Mouse (Mus musculus) midbrain, embryonic 12.5 days (tissue): Measurements from ENCODE around the gene Rtcb. TPM values are rescaled to one million over a fixed set of nuclear protein-coding genes. Genes with fewer than 3 reads are reported as not detected.

Source experiments
- ATAC-seq: fragments of 200-750 bp; cut with Nextera tagmentation; 2 replicates; pipeline ENCODE4 v1.8.0; 2017; ENCODE audit warnings: low read depth, moderate TSS enrichment, moderate library complexity; ENCODE audit not compliant: low FRiP score
- H3K27ac ChIP-seq: fragments of 300-500 bp; sonication (generic); replicated peaks from 2 replicates; pipeline ENCODE4 v1.5.1; 2016; ENCODE audit warnings: mild to moderate bottlenecking
- H3K27me3 ChIP-seq: fragments of 300-500 bp; sonication (generic); 2 replicates; pipeline ENCODE4 v1.6.1; 2016; ENCODE audit warnings: mild to moderate bottlenecking
- H3K36me3 ChIP-seq: fragments of 300-500 bp; sonication (generic); 2 replicates; pipeline ENCODE4 v1.6.1; 2016
- H3K4me1 ChIP-seq: fragments of 300-500 bp; sonication (generic); 2 replicates; pipeline ENCODE4 v1.6.1; 2016
- H3K4me2 ChIP-seq: fragments of 300-500 bp; sonication (generic); replicated peaks from 2 replicates; pipeline ENCODE4 v1.6.1; 2016; ENCODE audit warnings: mild to moderate bottlenecking, moderate library complexity
- H3K4me3 ChIP-seq: fragments of 300-500 bp; sonication (generic); 2 replicates; pipeline ENCODE4 v1.5.1; 2016; ENCODE audit warnings: mild to moderate bottlenecking
- H3K9ac ChIP-seq: fragments of 300-500 bp; sonication (generic); replicated peaks from 2 replicates; pipeline ENCODE4 v1.6.1; 2016; ENCODE audit warnings: mild to moderate bottlenecking, moderate library complexity
- H3K9me3 ChIP-seq: fragments of 300-500 bp; sonication (generic); 2 replicates; pipeline ENCODE4 v1.6.1; 2016; ENCODE audit warnings: mild to moderate bottlenecking
- WGBS: fragments of 180-500 bp; shearing (Covaris S2); methylation state at CpG from one replicate; pipeline ENCODE4 v1.1.7; 2016; 5-methylcytosine and 5-hydroxymethylcytosine counted together
- polyA plus RNA-seq: library from polyadenylated mRNA; unstranded; fragments of >200 nt; fragmentation: Nextera tagmentation; extraction: Ambion mirVana; gene quantifications from 2 replicates; pipeline ENCODE4 v1.2.1, GENCODE M21; 2016

Rtcb gene
- 187 and 190 TPM in 2 replicates for polyA plus RNA-seq

- Histone ChIP-seq H3K4me3 (peak within 1 kb of the TSS; percentile 87), H3K36me3 (peaks cover 24% of the 10 kb centered on the region), H3K9ac (peak within 1 kb of the TSS; percentile 93), H3K4me1 (peaks cover 8% of the 10 kb centered on the region), H3K4me2 (peak within 1 kb of the TSS; percentile 80), H3K27me3 (no peaks in the 10 kb centered on the region; the same call in 1 of the 2 replicates), H3K27ac (peak within 1 kb of the TSS; percentile 65), H3K9me3 (no peaks in the 10 kb centered on the region)
- under 1% methylated on average over 38 of the region's 38 CpGs for WGBS
- peak; percentile 93 for ATAC-seq
Measured at GRCm38 (mm10) chr10:85957464-85957950, at the start of gene Rtcb. TSS of gene Rtcb (minus strand) at chr10:85957823.

- H3K27ac ChIP-seq: no peak overlapping the region
- no peak for ATAC-seq
- H3K4me3 ChIP-seq: no peak overlapping the region
- 72% methylated on average over 5 of the region's 5 CpGs for WGBS
- H3K9ac ChIP-seq: no peak overlapping the region
- H3K4me1 ChIP-seq: no peaks in the 10 kb centered on the region
- no peaks in the 10 kb centered on the region for H3K27me3 ChIP-seq
- H3K36me3 ChIP-seq: no peaks in the 10 kb centered on the region
- H3K9me3 ChIP-seq: no peaks in the 10 kb centered on the region
- H3K4me2 ChIP-seq: no peak overlapping the region
Measured at GRCm38 (mm10) chr10:86006455-86006854, 48.8 kb upstream of the Rtcb start.

DNA sequence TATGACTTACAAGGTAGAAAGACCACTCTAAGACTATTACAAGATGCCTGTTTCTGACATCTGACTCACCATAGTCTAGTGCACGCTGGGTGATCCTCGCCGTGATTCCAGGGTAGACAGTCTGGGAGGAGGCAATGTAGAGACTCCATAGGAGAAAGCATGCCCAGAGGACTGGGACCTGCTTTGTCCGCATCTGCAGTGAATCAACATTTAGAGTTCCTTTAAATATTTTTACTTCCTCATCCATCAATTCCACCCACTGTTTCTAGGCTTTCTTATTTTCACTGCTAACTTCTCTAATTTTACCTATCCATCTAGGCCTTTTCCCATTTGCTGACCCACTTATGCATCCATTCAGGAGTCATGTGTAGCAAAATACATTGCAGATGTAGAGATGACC is 42.8 kb upstream of the Rtcb start:
- ATAC-seq: no peak
- Histone ChIP-seq H3K9me3 (peaks cover 4% of the 10 kb centered on the region), H3K4me3 (no peak overlapping the region), H3K27me3 (no peaks in the 10 kb centered on the region), H3K4me2 (no peak overlapping the region), H3K36me3 (no peaks in the 10 kb centered on the region), H3K27ac (no peak overlapping the region), H3K9ac (no peak overlapping the region), H3K4me1 (no peaks in the 10 kb centered on the region)
- 91% methylated on average over 4 of the region's 4 CpGs for WGBS

GRCm38 (mm10) chr10:85994543-85995104 is 37.0 kb upstream of the Rtcb start:
- peaks cover 4% of the 10 kb centered on the region for H3K9me3 ChIP-seq
- no peaks in the 10 kb centered on the region for H3K36me3 ChIP-seq
- 83% methylated on average over 5 of the region's 5 CpGs for whole genome bisulfite sequencing
- H3K4me2 ChIP-seq: no peak overlapping the region
- H3K27ac ChIP-seq: no peak overlapping the region
- no peak overlapping the region for H3K9ac ChIP-seq
- H3K4me1 ChIP-seq: no peaks in the 10 kb centered on the region
- H3K4me3 ChIP-seq: no peak overlapping the region
- no peak for ATAC-seq
- H3K27me3 ChIP-seq: no peaks in the 10 kb centered on the region

DNA sequence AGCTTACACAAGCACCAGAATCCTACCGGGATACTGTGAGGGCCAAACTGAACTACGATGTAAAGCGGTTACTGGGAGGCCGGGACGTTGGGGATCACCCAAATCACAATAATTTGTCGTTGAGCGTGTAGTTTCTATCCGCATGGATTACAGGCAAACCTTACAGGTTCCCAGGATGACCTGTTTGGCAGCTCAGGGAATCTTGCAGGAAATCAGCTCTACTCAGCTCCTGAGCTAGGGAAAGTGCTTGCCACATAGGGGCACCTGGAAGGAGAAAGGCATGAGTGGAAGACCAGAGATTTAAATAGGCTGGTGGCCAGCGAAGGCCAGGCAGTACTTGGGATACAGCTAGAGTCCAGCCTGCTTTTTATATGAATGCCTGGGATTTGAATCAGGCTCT is 36.2 kb upstream of the Rtcb start:
- ATAC-seq: no peak
- Histone ChIP-seq H3K4me3 (no peak overlapping the region), H3K27me3 (no peaks in the 10 kb centered on the region), H3K27ac (no peak overlapping the region), H3K9ac (no peak overlapping the region), H3K4me2 (no peak overlapping the region), H3K36me3 (no peaks in the 10 kb centered on the region), H3K4me1 (no peaks in the 10 kb centered on the region), H3K9me3 (peaks cover 4% of the 10 kb centered on the region)
- 88% methylated on average over 9 of the region's 9 CpGs for WGBS

DNA sequence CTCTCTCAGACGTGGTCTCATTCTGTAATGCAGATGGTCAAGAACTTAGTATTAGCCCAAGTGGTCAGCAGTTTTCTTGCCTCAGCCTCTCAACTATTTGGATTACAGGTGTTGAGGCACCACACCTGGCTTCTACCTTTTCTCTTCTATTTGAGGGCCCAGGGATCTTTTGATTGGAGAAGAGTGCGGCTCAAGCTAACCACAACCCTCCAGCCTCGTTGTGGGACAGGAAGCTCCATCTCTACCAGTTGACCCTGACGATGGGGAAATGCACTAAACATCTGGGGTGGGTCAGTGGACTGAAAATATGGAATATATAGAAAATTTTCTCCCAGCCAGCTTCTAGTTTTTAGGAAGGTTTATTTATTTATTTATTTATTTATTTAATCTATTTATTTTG is 34.8 kb upstream of the Rtcb start:
- no peak for ATAC-seq
- Histone ChIP-seq H3K4me2 (no peak overlapping the region), H3K27me3 (no peaks in the 10 kb centered on the region), H3K4me3 (no peak overlapping the region), H3K9ac (no peak overlapping the region), H3K9me3 (no peaks in the 10 kb centered on the region), H3K27ac (no peak overlapping the region), H3K4me1 (no peaks in the 10 kb centered on the region), H3K36me3 (no peaks in the 10 kb centered on the region)
- WGBS: 87% methylated on average over 4 of the region's 4 CpGs

- H3K27ac ChIP-seq: no peak overlapping the region
- H3K27me3 ChIP-seq: 0 out of 2 replicates have a peak, but pooled peaks cover 2% of the 10 kb centered on the region
- H3K36me3 ChIP-seq: no peaks in the 10 kb centered on the region
- no peaks in the 10 kb centered on the region for H3K4me1 ChIP-seq
- H3K4me3 ChIP-seq: no peak overlapping the region
- no peak overlapping the region for H3K9ac ChIP-seq
- ATAC-seq: no peak
- WGBS: 80% methylated on average over 6 of the region's 6 CpGs
- no peaks in the 10 kb centered on the region for H3K9me3 ChIP-seq
- H3K4me2 ChIP-seq: no peak overlapping the region
Measured at GRCm38 (mm10) chr10:85989412-85990115, 31.9 kb upstream of the Rtcb start.

GRCm38 (mm10) chr10:85972915-85973314 is 15.3 kb upstream of the Rtcb start:
- Histone ChIP-seq H3K4me3 (no peak overlapping the region), H3K4me1 (no peaks in the 10 kb centered on the region), H3K9ac (no peak overlapping the region), H3K36me3 (no peaks in the 10 kb centered on the region), H3K4me2 (no peak overlapping the region), H3K27me3 (no peaks in the 10 kb centered on the region), H3K9me3 (no peaks in the 10 kb centered on the region), H3K27ac (no peak overlapping the region)
- 82% methylated on average over 4 of the region's 4 CpGs for WGBS
- no peak for ATAC-seq

DNA sequence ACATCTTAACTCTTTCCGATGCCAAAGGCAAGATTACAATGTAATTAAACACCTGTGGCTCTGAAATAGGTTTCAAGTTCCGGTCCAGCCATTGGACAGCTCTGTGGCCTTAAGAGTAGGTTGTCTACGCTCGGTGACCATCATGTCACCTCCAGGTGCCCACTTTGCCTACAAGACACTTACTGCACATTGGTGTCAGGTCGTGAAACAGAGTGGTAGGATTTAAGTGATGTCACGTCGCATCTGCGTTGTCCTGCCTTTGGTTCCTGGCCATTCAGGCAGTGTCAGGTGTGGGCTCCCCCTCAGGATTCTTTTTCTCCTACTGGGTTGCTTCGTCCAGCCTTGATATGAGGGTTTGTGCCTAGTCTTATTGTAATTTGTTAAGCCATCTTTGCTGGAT is 14.2 kb upstream of the Rtcb start:
- H3K4me2 ChIP-seq: no peak overlapping the region
- no peak overlapping the region for H3K27ac ChIP-seq
- no peaks in the 10 kb centered on the region for H3K36me3 ChIP-seq
- no peaks in the 10 kb centered on the region for H3K27me3 ChIP-seq
- no peak for ATAC-seq
- H3K4me1 ChIP-seq: no peaks in the 10 kb centered on the region
- H3K9me3 ChIP-seq: no peaks in the 10 kb centered on the region
- 89% methylated on average over 9 of the region's 9 CpGs for WGBS
- H3K9ac ChIP-seq: no peak overlapping the region
- H3K4me3 ChIP-seq: no peak overlapping the region

DNA sequence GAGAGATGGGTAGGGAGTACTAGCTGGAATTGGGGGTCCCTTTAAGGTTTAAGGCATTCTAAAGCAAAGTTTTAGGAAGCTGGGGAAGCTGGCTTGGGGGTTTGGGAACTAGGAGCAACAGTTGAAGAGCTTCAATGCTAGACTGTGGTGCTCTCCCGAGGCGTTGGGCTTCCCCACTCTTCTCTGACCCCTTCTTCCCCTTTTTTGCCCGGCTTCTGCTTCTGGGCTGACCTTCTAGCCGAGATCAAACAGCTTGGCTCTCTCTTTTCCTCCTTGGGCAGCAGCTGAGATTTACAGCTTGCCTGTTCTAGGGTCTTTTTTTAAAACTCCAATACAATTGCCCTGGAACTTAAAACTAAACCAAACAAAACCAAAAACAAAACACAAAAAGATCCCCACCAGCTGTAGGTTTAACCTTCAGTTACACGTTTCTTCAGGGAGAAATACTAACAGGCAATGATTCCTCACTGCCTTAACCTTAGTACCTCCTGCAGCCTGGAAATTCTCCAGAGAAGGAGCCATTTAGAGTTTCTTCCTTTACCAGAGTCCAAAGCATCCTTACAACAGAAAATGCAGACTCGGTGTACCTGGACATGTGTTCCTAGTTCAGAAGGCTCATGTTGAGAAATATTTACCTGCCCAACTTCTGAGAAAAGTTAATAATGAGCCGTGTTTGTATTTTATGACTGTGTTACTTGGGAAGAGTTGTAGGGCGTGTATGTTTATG is 12.4 kb upstream of the Rtcb start:
- Histone ChIP-seq H3K27ac (no peak overlapping the region), H3K36me3 (no peaks in the 10 kb centered on the region), H3K27me3 (no peaks in the 10 kb centered on the region), H3K9me3 (no peaks in the 10 kb centered on the region), H3K9ac (no peak overlapping the region), H3K4me3 (no peak overlapping the region), H3K4me2 (no peak overlapping the region), H3K4me1 (no peaks in the 10 kb centered on the region)
- no peak for ATAC-seq
- 64% methylated on average over 8 of the region's 8 CpGs for WGBS

- no peak overlapping the region for H3K4me2 ChIP-seq
- no peak for ATAC-seq
- WGBS: 50% methylated on average over 2 of the region's 2 CpGs
- no peaks in the 10 kb centered on the region for H3K9me3 ChIP-seq
- H3K27me3 ChIP-seq: no peaks in the 10 kb centered on the region
- H3K4me1 ChIP-seq: no peaks in the 10 kb centered on the region
- no peak overlapping the region for H3K4me3 ChIP-seq
- H3K36me3 ChIP-seq: no peaks in the 10 kb centered on the region
- H3K27ac ChIP-seq: no peak overlapping the region
- H3K9ac ChIP-seq: no peak overlapping the region
Measured at GRCm38 (mm10) chr10:85968731-85969130, 11.1 kb upstream of the Rtcb start.

- Histone ChIP-seq H3K9me3 (no peaks in the 10 kb centered on the region), H3K9ac (no peak overlapping the region), H3K36me3 (no peaks in the 10 kb centered on the region), H3K4me1 (no peaks in the 10 kb centered on the region), H3K27ac (no peak overlapping the region), H3K4me3 (no peak overlapping the region), H3K4me2 (no peak overlapping the region), H3K27me3 (no peaks in the 10 kb centered on the region)
- no peak; the same call in 1 of the 2 replicates for ATAC-seq
- 16% methylated on average over 7 of the region's 7 CpGs for WGBS
Measured at GRCm38 (mm10) chr10:85968157-85968634, 10.6 kb upstream of the Rtcb start.
